Mouse (Mus musculus) bone marrow macrophage, adult 2 months (primary cell): ENCODE results near the gene Fancc. TPM values are rescaled to one million over a fixed set of nuclear protein-coding genes. Genes with fewer than 3 reads are reported as not detected.

Source experiments
- H3K27ac ChIP-seq: 2 replicates; pipeline ENCODE4 v1.5.1; 2012; ENCODE audit warnings: low read depth, low read length; ENCODE audit not compliant: insufficient read depth
- H3K4me1 ChIP-seq: 2 replicates; pipeline ENCODE4 v1.6.1; 2012; ENCODE audit warnings: low read length; ENCODE audit not compliant: control insufficient read depth, insufficient read depth
- H3K4me3 ChIP-seq: 2 replicates; pipeline ENCODE4 v1.5.1; 2012; ENCODE audit warnings: mild to moderate bottlenecking, low read length, moderate library complexity; ENCODE audit not compliant: insufficient read depth
- CTCF ChIP-seq: IDR thresholded peaks from 2 replicates; pipeline ENCODE4 v1.5.1; 2012; ENCODE audit warnings: low read depth, mild to moderate bottlenecking, low read length, moderate library complexity
- POLR2A ChIP-seq: IDR thresholded peaks from 2 replicates; pipeline ENCODE4 v1.6.1; 2012; ENCODE audit warnings: mild to moderate bottlenecking, low read depth, low read length, borderline replicate concordance
- polyA plus RNA-seq: library from polyadenylated mRNA; stranded (reverse); fragments of >200 nt; gene quantifications from 2 replicates; pipeline ENCODE4 v1.2.4, GENCODE M21; 2012; ENCODE audit not compliant: missing spikeins, insufficient read depth, insufficient read length

Gene Fancc
- polyA plus RNA-seq, 1 experiment = 7.6 TPM

- H3K4me1 ChIP-seq = peaks cover 4% of the 10 kb centered on the region; the same call in 1 of the 2 replicates
- H3K4me3 ChIP-seq = no peak overlapping the region
- no peak overlapping the region for H3K27ac ChIP-seq
- TF ChIP-seq POLR2A = no peak
- no peak for TF ChIP-seq CTCF
These were observed 183.1 kb downstream of the Fancc start for GRCm38 (mm10) chr13:63313748-63314607.

- Histone ChIP-seq H3K4me3 (no peak overlapping the region), H3K4me1 (peaks cover 4% of the 10 kb centered on the region; the same call in 1 of the 2 replicates), H3K27ac (no peak overlapping the region)
- TF ChIP-seq POLR2A (no peak), CTCF (no peak)
These were observed 183.8 kb downstream of the Fancc start for GRCm38 (mm10) chr13:63313247-63313646.

GRCm38 (mm10) chr13:63311156-63311555 is 185.9 kb downstream of the Fancc start:
- no peak overlapping the region for H3K27ac ChIP-seq
- H3K4me1 ChIP-seq = peaks cover 4% of the 10 kb centered on the region; the same call in 1 of the 2 replicates
- no peak for TF ChIP-seq POLR2A
- no peak for TF ChIP-seq CTCF
- no peak overlapping the region for H3K4me3 ChIP-seq

- TF ChIP-seq POLR2A (no peak), CTCF (no peak)
- H3K27ac ChIP-seq = no peak overlapping the region
- no peak overlapping the region for H3K4me3 ChIP-seq
- H3K4me1 ChIP-seq = peaks cover 4% of the 10 kb centered on the region; the same call in 1 of the 2 replicates
These were observed 187.5 kb downstream of the Fancc start for GRCm38 (mm10) chr13:63309563-63309962.

- Histone ChIP-seq H3K4me3 (no peak overlapping the region), H3K4me1 (peaks cover 4% of the 10 kb centered on the region), H3K27ac (no peak overlapping the region)
- TF ChIP-seq POLR2A = no peak
- no peak for TF ChIP-seq CTCF
These were observed 190.3 kb downstream of the Fancc start for GRCm38 (mm10) chr13:63306768-63307167.

- Histone ChIP-seq H3K4me1 (peaks cover 13% of the 10 kb centered on the region), H3K27ac (no peak overlapping the region), H3K4me3 (no peak overlapping the region)
- TF ChIP-seq POLR2A (no peak), CTCF (no peak)
These were observed 191.7 kb downstream of the Fancc start for GRCm38 (mm10) chr13:63305160-63306011.

GRCm38 (mm10) chr13:63304799-63305159 is 192.3 kb downstream of the Fancc start:
- Histone ChIP-seq H3K4me1 (peaks cover 13% of the 10 kb centered on the region), H3K27ac (no peak overlapping the region), H3K4me3 (no peak overlapping the region)
- no peak for TF ChIP-seq CTCF
- no peak for TF ChIP-seq POLR2A

GRCm38 (mm10) chr13:63304124-63304792 is 192.8 kb downstream of the Fancc start:
- no peak for TF ChIP-seq CTCF
- TF ChIP-seq POLR2A = no peak
- Histone ChIP-seq H3K4me3 (no peak overlapping the region), H3K27ac (no peak overlapping the region), H3K4me1 (peaks cover 13% of the 10 kb centered on the region)

- TF ChIP-seq POLR2A = no peak
- TF ChIP-seq CTCF = no peak
- Histone ChIP-seq H3K4me3 (no peak overlapping the region), H3K4me1 (peaks cover 13% of the 10 kb centered on the region), H3K27ac (no peak overlapping the region)
These were observed 194.7 kb downstream of the Fancc start for GRCm38 (mm10) chr13:63302381-63302780.

- Histone ChIP-seq H3K4me3 (no peak overlapping the region), H3K27ac (no peak overlapping the region), H3K4me1 (peaks cover 13% of the 10 kb centered on the region)
- TF ChIP-seq CTCF (no peak), POLR2A (no peak)
These were observed 195.3 kb downstream of the Fancc start for GRCm38 (mm10) chr13:63301764-63302209.
